Mouse (Mus musculus) heart, postnatal 14 days (tissue): ENCODE measurements around the gene Btaf1. TPM values are rescaled to one million over a fixed set of nuclear protein-coding genes. Genes with fewer than 3 reads are reported as not detected.

Source experiments
- DNase-seq, 2 experiments: peaks; one replicate each; pipeline ENCODE4 v3.0.0; 2021 to 2022
- intact Hi-C: fragments of 180-260 bp; cut with DNase I; formaldehyde crosslinking; loops from one replicate; pipeline ENCODE4 v1.15.1; 2025
- total RNA-seq, 2 experiments: library from RNA; stranded (reverse); gene quantifications; 2 replicates each; pipeline ENCODE4 v1.2.3; 2021

The Btaf1 gene
- total RNA-seq, 2 experiments from 2014 or later = 12.9 to 13.4 TPM

GRCm38 (mm10) chr19:37016890-37017289, 91.0 kb downstream of the Btaf1 start:
- intact Hi-C loops = no loop called here
- no peak for DNase-seq

GRCm38 (mm10) chr19:37018411-37018810, 92.5 kb downstream of the Btaf1 start:
- intact Hi-C loops = no loop called here
- DNase-seq = peak; percentile 31 to 47

- intact Hi-C loops = no loop called here
- no peak for DNase-seq
Observed at GRCm38 (mm10) chr19:37018931-37019330, 93.1 kb downstream of the Btaf1 start.

GRCm38 (mm10) chr19:37020531-37020930, 94.7 kb downstream of the Btaf1 start:
- intact Hi-C loops = no loop called here
- peak in 1 of 2 experiments; percentile 15 for DNase-seq

GRCm38 (mm10) chr19:37020951-37021350, 95.1 kb downstream of the Btaf1 start:
- peak; percentile 19 to 37 for DNase-seq
- intact Hi-C loops = no loop called here

GRCm38 (mm10) chr19:37022146-37022545, 96.3 kb downstream of the Btaf1 start:
- DNase-seq = no peak
- intact Hi-C loops = no loop called here

GRCm38 (mm10) chr19:37025839-37026319, 100.0 kb downstream of the Btaf1 start:
- intact Hi-C loops = no loop called here
- peak in 1 of 2 experiments; percentile 13 for DNase-seq

- intact Hi-C loops = no loop called here
- peak in 1 of 2 experiments; percentile 26 for DNase-seq
Observed at GRCm38 (mm10) chr19:37026408-37026807, 100.5 kb downstream of the Btaf1 start.

- intact Hi-C loops = no loop called here
- no peak for DNase-seq
Observed at GRCm38 (mm10) chr19:37029771-37030170, 103.9 kb downstream of the Btaf1 start.

- intact Hi-C loops = no loop called here
- DNase-seq = no peak
Observed at GRCm38 (mm10) chr19:37031446-37031845, 105.6 kb downstream of the Btaf1 start.

GRCm38 (mm10) chr19:37032364-37032763, 106.5 kb downstream of the Btaf1 start:
- intact Hi-C loops = no loop called here
- DNase-seq = no peak

- intact Hi-C loops = no loop called here
- DNase-seq = no peak
Observed at GRCm38 (mm10) chr19:37040906-37041305, 115.0 kb downstream of the Btaf1 start.

GRCm38 (mm10) chr19:37044431-37044830, 118.6 kb downstream of the Btaf1 start:
- intact Hi-C loops = no loop called here
- no peak for DNase-seq

GRCm38 (mm10) chr19:37048507-37048906, 122.6 kb downstream of the Btaf1 start:
- no peak for DNase-seq
- intact Hi-C loops = no loop called here

- DNase-seq = peak; percentile 37 to 75
- intact Hi-C loops = loop anchor here (1.0 to 2.0 kb wide), 2 partner anchors 158 to 215 kb away; partner anchors contain the start of gene Cpeb3
Observed at GRCm38 (mm10) chr19:37050643-37051345, 124.9 kb downstream of the Btaf1 start.

GRCm38 (mm10) chr19:37055976-37056556, 130.2 kb downstream of the Btaf1 start:
- DNase-seq = no peak
- intact Hi-C loops = no loop called here

GRCm38 (mm10) chr19:37057161-37057905, 131.5 kb downstream of the Btaf1 start:
- intact Hi-C loops = no loop called here
- no peak for DNase-seq

GRCm38 (mm10) chr19:37059623-37060022, 133.7 kb downstream of the Btaf1 start:
- peak; percentile 29 to 62 for DNase-seq

GRCm38 (mm10) chr19:37060078-37060477, 134.2 kb downstream of the Btaf1 start:
- intact Hi-C loops = no loop called here
- DNase-seq = no peak

More at GRCm38 (mm10) chr19:37059623-37060022, 133.7 kb downstream of the Btaf1 start:
- intact Hi-C loops = no loop called here
